In genomic region chr15:103113077-103113476, GRCm38 (mm10) we compare ENCODE assay signal across 22 mouse cellular contexts. TPM values are rescaled to one million over a fixed set of nuclear protein-coding genes. Genes with fewer than 3 reads are reported as not detected.
DNase-seq lines count a peak whose midpoint lies in the region; ATAC-seq and TF ChIP-seq lines count a peak whose summit lies in the region.
"Had no signal": no experiment of that assay in that cellular context is flagged by ENCODE, and none has a peak within 500 bp of the region (broad histone marks: within the 10 kb centered on the region; RNA-seq: fewer than 3 reads in every experiment).

No protein-coding gene starts in this region.

- H3K79me2 ChIP-seq in liver, adult 2 months (ENCODE audit: control insufficient read depth, insufficient read depth, low read length), result no peaks in the 10 kb centered on the region
- H3K79me2 ChIP-seq in heart, adult 2 months (replicated peaks; ENCODE audit: control insufficient read depth, insufficient read depth, low read length), result no peaks in the 10 kb centered on the region

- DNase-seq in hindbrain, postnatal 0 days (ENCODE audit: low spot score), result no peak
- DNase-seq in hindbrain, embryonic 10.5 days (ENCODE audit: low spot score), result no peak
- no peak for DNase-seq in liver, adult 2 months (ENCODE audit: extremely low read depth, low read depth, low spot score)
- DNase-seq in liver, embryonic 11.5 days (ENCODE audit: low spot score), result no peak
- DNase-seq in brain, embryonic 14.5 days (ENCODE audit: low read depth), result no peak
- DNase-seq in frontal cortex, postnatal 25 days (ENCODE audit: low spot score in 2 of 2), result no peak
- DNase-seq in heart, adult 2 months, result no peak
- DNase-seq: adrenal gland, postnatal 36 days; cerebellum, adult 8-10 months; cerebellum, postnatal 25 days; kidney, adult 11 months; lung, adult 18-20 months; lung, postnatal 10 days; midbrain, embryonic 14.5 days; right cerebral cortex, postnatal 25 days; thymus, postnatal 4 days had no signal

- no peak for TF ChIP-seq POLR2A in liver, adult 2 months (IDR thresholded peaks at IDR 0.05; ENCODE audit: extremely low read depth, insufficient read depth, low read length)
- no peak for TF ChIP-seq POLR2A in brain, embryonic 14.5 days (IDR thresholded peaks at IDR 0.05; ENCODE audit: borderline replicate concordance, extremely low read depth, insufficient read depth, insufficient read length, poor library complexity, severe bottlenecking)
- TF ChIP-seq POLR2A in heart, adult 2 months (IDR thresholded peaks at IDR 0.05; ENCODE audit: insufficient read depth, low read depth, low read length), result no peak

- H3K4me2 ChIP-seq in hindbrain, postnatal 0 days (ENCODE audit: low read depth, low read length), result no peak overlapping the region
- no peak overlapping the region for H3K4me2 ChIP-seq in liver, embryonic 11.5 days
- H3K4me2 ChIP-seq: forebrain, embryonic 15.5 days; heart, embryonic 15.5 days; hindbrain, embryonic 12.5 days; liver, embryonic 12.5 days had no signal

- peaks cover 16% of the 10 kb centered on the region for H3K27me3 ChIP-seq in hindbrain, postnatal 0 days (ENCODE audit: insufficient read depth, low read length)
- peaks cover 92% of the 10 kb centered on the region for H3K27me3 ChIP-seq in hindbrain, embryonic 10.5 days (ENCODE audit: insufficient read depth, poor library complexity, severe bottlenecking)
- H3K27me3 ChIP-seq in liver, adult 2 months (ENCODE audit: control insufficient read depth, insufficient read depth, low read length), result peaks cover 4% of the 10 kb centered on the region; the same call in 1 of the 2 replicates
- peaks cover 67% of the 10 kb centered on the region for H3K27me3 ChIP-seq in liver, embryonic 11.5 days (replicated peaks; ENCODE audit: control insufficient read depth, insufficient read depth, low read length)
- peaks cover 70% of the 10 kb centered on the region for H3K27me3 ChIP-seq in E14TG2a.4 (ENCODE audit: insufficient read depth, low read length)
- peaks cover 1% of the 10 kb centered on the region; the same call in 1 of the 2 replicates for H3K27me3 ChIP-seq in heart, adult 2 months (ENCODE audit: control insufficient read depth, insufficient read depth, low read length)

- H3K9me3 ChIP-seq in hindbrain, postnatal 0 days (ENCODE audit: low read length), result no peaks in the 10 kb centered on the region
- no peaks in the 10 kb centered on the region for H3K9me3 ChIP-seq in hindbrain, embryonic 10.5 days
- H3K9me3 ChIP-seq in liver, embryonic 11.5 days (ENCODE audit: control insufficient read depth, low read length), result no peaks in the 10 kb centered on the region
- peaks cover 5% of the 10 kb centered on the region; the same call in 1 of the 2 replicates for H3K9me3 ChIP-seq in E14TG2a.4 (ENCODE audit: low read length)
- H3K9me3 ChIP-seq: forebrain, embryonic 15.5 days; heart, embryonic 10.5 days; heart, embryonic 15.5 days; hindbrain, embryonic 12.5 days; liver, embryonic 12.5 days had no signal

- WGBS in hindbrain, postnatal 0 days, result 79% methylated on average over 6 of the region's 6 CpGs
- WGBS in hindbrain, embryonic 10.5 days, result 80% methylated on average over 6 of the region's 6 CpGs
- WGBS in liver, adult 2 months, result 78% methylated on average over 6 of the region's 6 CpGs
- 71% methylated on average over 6 of the region's 6 CpGs for WGBS in liver, embryonic 11.5 days
- WGBS in heart, adult 2 months, result 74% methylated on average over 6 of the region's 6 CpGs

- peak; percentile 47 for TF ChIP-seq CTCF in hindbrain, postnatal 0 days (IDR thresholded peaks at IDR 0.05; ENCODE audit: low read depth)
- TF ChIP-seq CTCF in liver, adult 2 months (IDR thresholded peaks at IDR 0.05; ENCODE audit: low read depth, low read length), result peak; percentile 60
- peak; percentile 23; the same call in 1 of the 2 replicates for TF ChIP-seq CTCF in E14TG2a.4 (conservative IDR thresholded peaks at IDR 0.05; ENCODE audit: low read length)
- TF ChIP-seq CTCF in brain, embryonic 14.5 days (IDR thresholded peaks at IDR 0.05; ENCODE audit: borderline replicate concordance, extremely low read depth, insufficient read depth, insufficient read length), result peak; percentile 26; the same call in 1 of the 2 replicates
- TF ChIP-seq CTCF in heart, adult 2 months (IDR thresholded peaks at IDR 0.05), result no peak

- intact Hi-C loops in heart, adult 2 months (cut with DNase I), result no loop called here

- no peak for ATAC-seq in hindbrain, postnatal 0 days
- ATAC-seq in liver, embryonic 11.5 days (replicated peaks; ENCODE audit: low FRiP score), result no peak
- ATAC-seq: forebrain, embryonic 15.5 days; liver, embryonic 12.5 days had no signal

- H3K4me3 ChIP-seq in hindbrain, postnatal 0 days (ENCODE audit: low read length), result no peak overlapping the region
- no peak overlapping the region for H3K4me3 ChIP-seq in hindbrain, embryonic 10.5 days
- no peak overlapping the region for H3K4me3 ChIP-seq in liver, adult 2 months (ENCODE audit: insufficient read depth, low read depth, low read length)
- no peak overlapping the region for H3K4me3 ChIP-seq in liver, embryonic 11.5 days (ENCODE audit: low read depth, low read length)
- no peak overlapping the region for H3K4me3 ChIP-seq in E14TG2a.4 (replicated peaks; ENCODE audit: low read length)
- H3K4me3 ChIP-seq in heart, adult 2 months, result no peak overlapping the region
- H3K4me3 ChIP-seq: forebrain, embryonic 15.5 days; heart, embryonic 10.5 days; heart, embryonic 15.5 days; hindbrain, embryonic 12.5 days; liver, embryonic 12.5 days had no signal

- H3K4me1 ChIP-seq in hindbrain, postnatal 0 days (ENCODE audit: insufficient read depth, low read length), result 0 out of 2 replicates have a peak, but pooled peaks cover 5% of the 10 kb centered on the region
- peaks cover 23% of the 10 kb centered on the region for H3K4me1 ChIP-seq in hindbrain, embryonic 10.5 days (replicated peaks)
- H3K4me1 ChIP-seq in liver, adult 2 months (ENCODE audit: control insufficient read depth, insufficient read depth, low read length), result no peaks in the 10 kb centered on the region
- peaks cover 10% of the 10 kb centered on the region; the same call in 1 of the 2 replicates for H3K4me1 ChIP-seq in liver, embryonic 11.5 days (replicated peaks; ENCODE audit: control insufficient read depth, insufficient read depth, low read length)
- H3K4me1 ChIP-seq in E14TG2a.4 (replicated peaks; ENCODE audit: low read depth, low read length), result peaks cover 11% of the 10 kb centered on the region; the same call in 1 of the 2 replicates
- H3K4me1 ChIP-seq in heart, adult 2 months (ENCODE audit: control insufficient read depth, insufficient read depth, low read length), result no peaks in the 10 kb centered on the region
- H3K4me1 ChIP-seq: liver, embryonic 12.5 days had no signal

- no peak overlapping the region for H3K27ac ChIP-seq in hindbrain, postnatal 0 days
- no peak overlapping the region for H3K27ac ChIP-seq in hindbrain, embryonic 10.5 days
- no peak overlapping the region for H3K27ac ChIP-seq in liver, adult 2 months (replicated peaks; ENCODE audit: insufficient read depth, low read depth, low read length)
- H3K27ac ChIP-seq in liver, embryonic 11.5 days (ENCODE audit: low read depth, low read length), result no peak overlapping the region
- no peak overlapping the region for H3K27ac ChIP-seq in heart, adult 2 months
- H3K27ac ChIP-seq: forebrain, embryonic 15.5 days; heart, embryonic 10.5 days; heart, embryonic 15.5 days; hindbrain, embryonic 12.5 days; liver, embryonic 12.5 days had no signal

- no peaks in the 10 kb centered on the region for H3K36me3 ChIP-seq in hindbrain, postnatal 0 days (ENCODE audit: insufficient read depth, low read length)
- no peaks in the 10 kb centered on the region for H3K36me3 ChIP-seq in hindbrain, embryonic 10.5 days
- H3K36me3 ChIP-seq in liver, adult 2 months (ENCODE audit: control insufficient read depth, insufficient read depth, low read length), result no peaks in the 10 kb centered on the region
- H3K36me3 ChIP-seq in liver, embryonic 11.5 days (ENCODE audit: control insufficient read depth, insufficient read depth, low read length), result no peaks in the 10 kb centered on the region
- H3K36me3 ChIP-seq in E14TG2a.4 (ENCODE audit: insufficient read depth, low read length), result no peaks in the 10 kb centered on the region
- no peaks in the 10 kb centered on the region for H3K36me3 ChIP-seq in heart, adult 2 months (ENCODE audit: control insufficient read depth, insufficient read depth, low read length)
- H3K36me3 ChIP-seq: forebrain, embryonic 15.5 days; heart, embryonic 10.5 days; heart, embryonic 15.5 days; hindbrain, embryonic 12.5 days; liver, embryonic 12.5 days had no signal

- no peak overlapping the region for H3K9ac ChIP-seq in hindbrain, postnatal 0 days (replicated peaks; ENCODE audit: low read length)
- no peak overlapping the region for H3K9ac ChIP-seq in liver, adult 2 months (ENCODE audit: low read depth, low read length)
- H3K9ac ChIP-seq in liver, embryonic 11.5 days (ENCODE audit: low read depth, low read length), result no peak overlapping the region
- no peak overlapping the region for H3K9ac ChIP-seq in heart, adult 2 months (ENCODE audit: low read depth, low read length)
- H3K9ac ChIP-seq: forebrain, embryonic 15.5 days; heart, embryonic 15.5 days; hindbrain, embryonic 12.5 days; liver, embryonic 12.5 days had no signal

- no peak for TF ChIP-seq EP300 in heart, adult 2 months (IDR thresholded peaks at IDR 0.05; ENCODE audit: insufficient read depth, low read depth, low read length)

RNA-seq across cellular contexts. Expression of gene Smug1, which starts 53.8 kb away (rescaled TPM):
- 22.7 and 40.1 TPM in 2 replicates for total RNA-seq in hindbrain, postnatal 0 days (2014; rRNA removed)
- polyA plus RNA-seq in hindbrain, postnatal 0 days (2015; fragmentation: Nextera tagmentation; extraction: Ambion mirVana), result 11.9 and 13.2 TPM in 2 replicates
- polyA plus RNA-seq in hindbrain, embryonic 10.5 days (2016; fragmentation: Nextera tagmentation; extraction: Ambion mirVana), result 24.3 TPM in 2 replicates
- total RNA-seq in liver, adult 2 months (2014; rRNA removed), result 6.8 and 8.1 TPM in 2 replicates
- polyA plus RNA-seq in liver, adult 2 months (2012; rRNA removed), result 9.9 and 11.1 TPM in 2 replicates
- 12.8 and 13.3 TPM in 2 replicates for polyA plus RNA-seq in liver, embryonic 11.5 days (2014; fragmentation: Nextera tagmentation; extraction: Ambion mirVana)
- polyA plus RNA-seq in brain, embryonic 14.5 days (2012; rRNA removed), result 30.5 and 31.6 TPM in 2 replicates
- 10 to 100 TPM; 13.9 to 15.2 TPM for total RNA-seq in heart, adult 2 months (2021)
- 13.3 and 13.9 TPM in 2 replicates for polyA plus RNA-seq in heart, adult 2 months (2012; rRNA removed)
